Mouse (Mus musculus): ENCODE results near the gene Arid5b. TPM values are rescaled to one million over a fixed set of nuclear protein-coding genes. Genes with fewer than 3 reads are reported as not detected.
A peak's percentile ranks its signal among the peaks of the same experiment; 100 is the strongest.

The Arid5b gene
- polyA plus RNA-seq, 2 experiments: 1.3 to 3.3 TPM

- TF ChIP-seq CTCF (IDR thresholded peaks at IDR 0.05; ENCODE audit: low read depth) (no peak), EP300 (IDR thresholded peaks at IDR 0.05; ENCODE audit: low read depth) (no peak)
- no peak overlapping the region for H3K9ac ChIP-seq (replicated peaks)
- DNase-seq (ENCODE audit: low read depth in 3 of 3, low spot score in 3 of 3) (no peak), ATAC-seq (ENCODE audit: insufficient read depth) (no peak)
- 67% methylated on average over 6 of the region's 6 CpGs for WGBS (ENCODE audit: insufficient replicate concordance)
- H3K36me3 ChIP-seq (replicated peaks; ENCODE audit: control insufficient read depth, insufficient read depth, low read depth): no peaks in the 10 kb centered on the region
- H3K9me3 ChIP-seq (ENCODE audit: control insufficient read depth, low read length): no peaks in the 10 kb centered on the region
- H3K4me1 ChIP-seq (replicated peaks; ENCODE audit: control insufficient read depth in 2 of 2, insufficient read depth in 2 of 2, low read length in 1 of 2): no peaks in the 10 kb centered on the region
- H3K4me2 ChIP-seq (ENCODE audit: low read depth): no peak overlapping the region
- H3K4me3 ChIP-seq (ENCODE audit: insufficient read depth in 1 of 2, low read depth in 2 of 2, low read length in 2 of 2): no peak overlapping the region
- no peaks in the 10 kb centered on the region for H3K27me3 ChIP-seq (ENCODE audit: control insufficient read depth, insufficient read depth, low read length)
- no peak overlapping the region for H3K27ac ChIP-seq
These were observed 223.8 kb downstream of the Arid5b start for GRCm38 (mm10) chr10:68054706-68055105.

GRCm38 (mm10) chr10:68054131-68054530 is 224.4 kb downstream of the Arid5b start:
- H3K36me3 ChIP-seq (replicated peaks; ENCODE audit: control insufficient read depth, insufficient read depth, low read depth): no peaks in the 10 kb centered on the region
- no peak for TF ChIP-seq EP300 (IDR thresholded peaks at IDR 0.05; ENCODE audit: low read depth)
- no peak for TF ChIP-seq CTCF (IDR thresholded peaks at IDR 0.05; ENCODE audit: low read depth)
- no peak overlapping the region for H3K27ac ChIP-seq
- H3K4me1 ChIP-seq (replicated peaks; ENCODE audit: control insufficient read depth in 2 of 2, insufficient read depth in 2 of 2, low read length in 1 of 2): no peaks in the 10 kb centered on the region
- H3K9me3 ChIP-seq (ENCODE audit: control insufficient read depth, low read length): no peaks in the 10 kb centered on the region
- H3K27me3 ChIP-seq (ENCODE audit: control insufficient read depth, insufficient read depth, low read length): no peaks in the 10 kb centered on the region
- no peak overlapping the region for H3K4me2 ChIP-seq (ENCODE audit: low read depth)
- DNase-seq (ENCODE audit: low read depth in 3 of 3, low spot score in 3 of 3) (no peak), ATAC-seq (ENCODE audit: insufficient read depth) (no peak)
- H3K4me3 ChIP-seq (ENCODE audit: insufficient read depth in 1 of 2, low read depth in 2 of 2, low read length in 2 of 2): no peak overlapping the region
- H3K9ac ChIP-seq (replicated peaks): no peak overlapping the region
- 66% methylated on average over 5 of the region's 5 CpGs for WGBS (ENCODE audit: insufficient replicate concordance)

- H3K9ac ChIP-seq (replicated peaks): no peak overlapping the region
- no peak for DNase-seq (ENCODE audit: low read depth in 3 of 3, low spot score in 3 of 3)
- no peak for ATAC-seq (ENCODE audit: insufficient read depth)
- no peak overlapping the region for H3K27ac ChIP-seq
- no peaks in the 10 kb centered on the region for H3K4me1 ChIP-seq (replicated peaks; ENCODE audit: control insufficient read depth in 2 of 2, insufficient read depth in 2 of 2, low read length in 1 of 2)
- no peaks in the 10 kb centered on the region for H3K27me3 ChIP-seq (ENCODE audit: control insufficient read depth, insufficient read depth, low read length)
- no peak for TF ChIP-seq EP300 (IDR thresholded peaks at IDR 0.05; ENCODE audit: low read depth)
- peak; percentile 22 for TF ChIP-seq CTCF (IDR thresholded peaks at IDR 0.05; ENCODE audit: low read depth)
- WGBS (ENCODE audit: insufficient replicate concordance): 76% methylated on average over 8 of the region's 8 CpGs
- H3K36me3 ChIP-seq (replicated peaks; ENCODE audit: control insufficient read depth, insufficient read depth, low read depth): no peaks in the 10 kb centered on the region
- H3K9me3 ChIP-seq (ENCODE audit: control insufficient read depth, low read length): no peaks in the 10 kb centered on the region
- no peak overlapping the region for H3K4me3 ChIP-seq (ENCODE audit: insufficient read depth in 1 of 2, low read depth in 2 of 2, low read length in 2 of 2)
- no peak overlapping the region for H3K4me2 ChIP-seq (ENCODE audit: low read depth)
These were observed 226.2 kb downstream of the Arid5b start for GRCm38 (mm10) chr10:68052307-68052706.

DNA sequence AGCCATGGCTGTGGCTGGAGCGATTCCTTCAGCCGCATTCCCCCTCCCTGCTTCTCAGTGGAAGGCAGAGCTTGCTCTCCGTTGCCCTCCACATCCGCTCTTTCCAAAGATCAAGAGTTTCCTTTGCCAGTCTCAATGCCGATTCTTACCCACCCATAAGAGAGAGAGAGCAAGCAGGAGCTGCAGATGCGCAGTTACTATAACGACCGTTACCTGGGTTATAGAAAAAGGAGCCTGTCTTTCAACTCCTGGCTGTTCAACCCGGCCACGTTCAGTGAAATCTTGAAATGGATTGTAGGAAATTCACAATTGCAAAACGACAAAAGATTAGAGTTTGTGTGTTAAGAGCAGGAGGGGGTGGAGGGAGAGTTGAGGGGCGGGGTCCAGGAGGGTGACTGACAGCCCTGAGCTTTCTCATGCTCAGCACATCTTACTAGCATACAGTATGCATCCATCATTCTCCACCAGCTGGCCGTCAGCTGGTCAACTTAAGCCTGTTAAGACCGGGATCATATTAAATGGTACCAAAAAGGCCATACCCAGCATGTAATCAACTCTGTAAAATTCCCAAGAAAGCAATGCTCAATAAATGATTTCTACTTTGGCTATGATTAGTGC is 227.1 kb downstream of the Arid5b start:
- DNase-seq (ENCODE audit: low read depth in 3 of 3, low spot score in 3 of 3) (no peak), ATAC-seq (ENCODE audit: insufficient read depth) (no peak)
- no peaks in the 10 kb centered on the region for H3K4me1 ChIP-seq (replicated peaks; ENCODE audit: control insufficient read depth in 2 of 2, insufficient read depth in 2 of 2, low read length in 1 of 2)
- H3K27ac ChIP-seq: no peak overlapping the region
- H3K36me3 ChIP-seq (replicated peaks; ENCODE audit: control insufficient read depth, insufficient read depth, low read depth): no peaks in the 10 kb centered on the region
- 75% methylated on average over 14 of the region's 14 CpGs for WGBS (ENCODE audit: insufficient replicate concordance)
- no peak overlapping the region for H3K4me2 ChIP-seq (ENCODE audit: low read depth)
- H3K27me3 ChIP-seq (ENCODE audit: control insufficient read depth, insufficient read depth, low read length): no peaks in the 10 kb centered on the region
- H3K4me3 ChIP-seq (ENCODE audit: insufficient read depth in 1 of 2, low read depth in 2 of 2, low read length in 2 of 2): no peak overlapping the region
- H3K9ac ChIP-seq (replicated peaks): no peak overlapping the region
- TF ChIP-seq EP300 (IDR thresholded peaks at IDR 0.05; ENCODE audit: low read depth): no peak
- TF ChIP-seq CTCF (IDR thresholded peaks at IDR 0.05; ENCODE audit: low read depth): no peak
- H3K9me3 ChIP-seq (ENCODE audit: control insufficient read depth, low read length): no peaks in the 10 kb centered on the region

DNA sequence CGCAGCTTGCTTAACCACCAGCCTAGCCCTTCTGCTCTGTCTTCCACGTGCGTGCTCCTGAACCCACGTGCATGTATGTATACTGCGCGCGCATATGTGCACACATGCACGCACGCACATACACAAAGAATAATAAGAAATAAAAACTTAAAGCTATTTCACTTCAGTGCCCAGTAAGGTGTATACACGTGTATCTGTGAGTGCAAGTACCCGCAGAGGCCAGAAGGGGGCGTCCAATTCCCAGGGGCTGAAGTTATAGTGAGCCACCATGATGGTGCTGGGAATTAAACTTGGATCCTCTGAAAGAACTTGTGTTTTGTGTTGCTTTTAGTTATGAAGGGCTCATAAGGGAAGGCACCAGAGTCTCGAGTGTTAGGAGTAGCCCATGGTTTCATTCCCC is 227.7 kb downstream of the Arid5b start:
- no peaks in the 10 kb centered on the region for H3K36me3 ChIP-seq (replicated peaks; ENCODE audit: control insufficient read depth, insufficient read depth, low read depth)
- H3K9ac ChIP-seq (replicated peaks): no peak overlapping the region
- WGBS (ENCODE audit: insufficient replicate concordance): 76% methylated on average over 13 of the region's 13 CpGs
- no peaks in the 10 kb centered on the region for H3K9me3 ChIP-seq (ENCODE audit: control insufficient read depth, low read length)
- H3K4me1 ChIP-seq (replicated peaks; ENCODE audit: control insufficient read depth in 2 of 2, insufficient read depth in 2 of 2, low read length in 1 of 2): no peaks in the 10 kb centered on the region
- H3K4me3 ChIP-seq (ENCODE audit: insufficient read depth in 1 of 2, low read depth in 2 of 2, low read length in 2 of 2): no peak overlapping the region
- ATAC-seq (ENCODE audit: insufficient read depth) (no peak), DNase-seq (ENCODE audit: low read depth in 3 of 3, low spot score in 3 of 3) (no peak)
- no peaks in the 10 kb centered on the region for H3K27me3 ChIP-seq (ENCODE audit: control insufficient read depth, insufficient read depth, low read length)
- H3K27ac ChIP-seq: no peak overlapping the region
- no peak overlapping the region for H3K4me2 ChIP-seq (ENCODE audit: low read depth)
- TF ChIP-seq CTCF (IDR thresholded peaks at IDR 0.05; ENCODE audit: low read depth) (peak; percentile 36; the same call in 1 of the 2 replicates), EP300 (IDR thresholded peaks at IDR 0.05; ENCODE audit: low read depth) (no peak)

Measured in liver, embryonic 14.5 days (tissue).